Mouse (Mus musculus) neural tube, postnatal 0 days (tissue): ENCODE data around the gene Pcmtd2. TPM values are rescaled to one million over a fixed set of nuclear protein-coding genes. Genes with fewer than 3 reads are reported as not detected.

Experiments used
- polyA plus RNA-seq: library from polyadenylated mRNA; unstranded; fragments of >200 nt; fragmentation: Nextera tagmentation; extraction: Ambion mirVana; gene quantifications from 2 replicates; pipeline ENCODE4 v1.2.1, GENCODE M21; 2015

The Pcmtd2 gene
- polyA plus RNA-seq: 23.8 and 24.2 TPM in 2 replicates

GRCm38 (mm10) chr2:181837372-181838292 lies at the start of gene Pcmtd2:
Gene Pcmtd2 (plus strand): TSS chr2:181837854.

GRCm38 (mm10) chr2:181863791-181864535 lies 26.3 kb downstream of the Pcmtd2 start, which contains the start of gene Polr3k:
Gene Polr3k (plus strand): TSS chr2:181864337.

Other genes starting within 250 kb of the Pcmtd2 start
- gene Prpf6, start 246.0 kb upstream of the Pcmtd2 start, polyA plus RNA-seq: 38.9 and 44.0 TPM in 2 replicates
- 67.1 and 78.8 TPM in 2 replicates for gene Zfp512b, start 245.1 kb upstream of the Pcmtd2 start, polyA plus RNA-seq
- gene Samd10, start 238.6 kb upstream of the Pcmtd2 start, polyA plus RNA-seq: 125 and 145 TPM in 2 replicates
- gene Gm29797, start 180.8 kb upstream of the Pcmtd2 start, polyA plus RNA-seq: not detected in 2 replicates
- gene Sox18, start 166.2 kb upstream of the Pcmtd2 start, polyA plus RNA-seq: 17.0 and 18.8 TPM in 2 replicates
- gene Tcea2, start 157.5 kb upstream of the Pcmtd2 start, polyA plus RNA-seq: 52.5 and 63.6 TPM in 2 replicates
- 62.4 and 72.0 TPM in 2 replicates for gene Rgs19, start 143.9 kb upstream of the Pcmtd2 start, polyA plus RNA-seq
- not detected in 2 replicates for gene Lkaaear1, start 139.4 kb upstream of the Pcmtd2 start, polyA plus RNA-seq
- 72.5 and 79.2 TPM in 2 replicates for gene Oprl1, start 122.8 kb upstream of the Pcmtd2 start, polyA plus RNA-seq
- 6.5 and 7.1 TPM in 2 replicates for gene Myt1, start 74.5 kb upstream of the Pcmtd2 start, polyA plus RNA-seq
- 61.6 and 65.3 TPM in 2 replicates for gene Polr3k, start 26.5 kb downstream of the Pcmtd2 start, polyA plus RNA-seq
- gene Gm14496, start 153.3 kb downstream of the Pcmtd2 start, polyA plus RNA-seq: not detected in 2 replicates